In the genomic region with DNA sequence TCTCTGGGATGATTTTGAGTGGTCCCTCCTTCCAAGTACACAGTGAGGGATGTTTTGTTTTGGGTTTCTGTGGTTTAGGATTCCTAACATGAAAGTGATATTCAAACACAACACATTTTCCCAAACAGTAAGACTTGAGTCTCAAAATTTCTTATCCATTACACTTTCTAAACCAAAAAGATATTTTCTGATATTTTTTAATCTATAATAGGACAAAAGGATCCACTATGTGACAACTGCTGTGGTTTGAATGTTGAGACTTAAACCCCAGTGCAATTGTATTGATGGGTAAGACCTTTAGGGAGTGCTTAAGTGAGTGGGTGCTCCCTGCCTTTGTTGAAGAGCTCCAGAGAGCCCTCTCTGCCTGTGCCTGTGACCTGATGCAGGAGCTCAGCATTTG, we compare ENCODE assay signal across 17 mouse cellular contexts. TPM values are rescaled to one million over a fixed set of nuclear protein-coding genes. Genes with fewer than 3 reads are reported as not detected.
"Had no signal": no experiment of that assay in that cellular context is flagged by ENCODE, and none has a peak within 500 bp of the region (broad histone marks: within the 10 kb centered on the region; RNA-seq: fewer than 3 reads in every experiment).

No protein-coding gene starts in this region.

- H3K27ac ChIP-seq: layer of hippocampus, adult 2 months; limb, embryonic 13.5 days; liver, embryonic 14.5 days; stomach, embryonic 15.5 days had no signal

- H3K4me2 ChIP-seq: limb, embryonic 13.5 days; stomach, embryonic 15.5 days had no signal

- H3K9me3 ChIP-seq: limb, embryonic 13.5 days; stomach, embryonic 15.5 days had no signal

- H3K9ac ChIP-seq: limb, embryonic 13.5 days; liver, embryonic 14.5 days; stomach, embryonic 15.5 days had no signal

- H3K4me3 ChIP-seq: layer of hippocampus, adult 2 months; limb, embryonic 13.5 days; stomach, embryonic 15.5 days had no signal

- H3K36me3 ChIP-seq: limb, embryonic 13.5 days; stomach, embryonic 15.5 days had no signal

- DNase-seq: kidney, adult 18-20 months; kidney, postnatal 10 days; kidney, postnatal 4 days; left cerebral cortex, postnatal 4 days; lung, adult 18-20 months; right cerebral cortex, postnatal 14 days; thymus, postnatal 36 days had no signal

RNA-seq across cellular contexts. Expression of gene 4930447C04Rik, which starts 6.2 kb away (rescaled TPM):
- polyA plus RNA-seq: liver, adult 2 months; spleen, adult 2 months had no signal

RNA-seq across cellular contexts. Expression of gene Six6, which starts 7.1 kb away (rescaled TPM):
- polyA plus RNA-seq: kidney, embryonic 14.5 days; limb, embryonic 13.5 days; liver, adult 2 months; liver, embryonic 14.5 days; lung, embryonic 16.5 days; neural tube, embryonic 11.5 days; spleen, adult 2 months; stomach, embryonic 15.5 days; thymus, postnatal 0 days had no signal
